Mouse (Mus musculus) lung, postnatal 0 days (tissue): ENCODE results near the gene Ace3. TPM values are rescaled to one million over a fixed set of nuclear protein-coding genes. Genes with fewer than 3 reads are reported as not detected.

Experiments
- ATAC-seq: fragments of 200-750 bp; cut with Nextera tagmentation; 2 replicates; pipeline ENCODE4 v1.8.0; 2017; ENCODE audit warnings: moderate library complexity
- DNase-seq: peaks from one replicate; pipeline ENCODE4 v3.0.0-alpha.2; 2016; ENCODE audit warnings: low spot score
- H3K27ac ChIP-seq: fragments of 300-500 bp; sonication (generic); 2 replicates; pipeline ENCODE4 v1.5.1; 2014; ENCODE audit warnings: antibody characterized with exemption, mild to moderate bottlenecking, low read length, mixed read lengths
- H3K27me3 ChIP-seq: fragments of 300-500 bp; sonication (generic); replicated peaks from 2 replicates; pipeline ENCODE4 v1.6.1; 2014; ENCODE audit warnings: low read length, mixed read lengths; ENCODE audit not compliant: insufficient read depth
- H3K36me3 ChIP-seq: fragments of 300-500 bp; sonication (generic); 2 replicates; pipeline ENCODE4 v1.6.1; 2014; ENCODE audit warnings: low read length, mixed read lengths; ENCODE audit not compliant: insufficient read depth
- H3K4me1 ChIP-seq: fragments of 300-500 bp; sonication (generic); 2 replicates; pipeline ENCODE4 v1.6.1; 2014; ENCODE audit warnings: antibody characterized with exemption, low read depth, low read length, mixed read lengths; ENCODE audit not compliant: insufficient read depth
- H3K4me2 ChIP-seq: fragments of 300-500 bp; sonication (generic); replicated peaks from 2 replicates; pipeline ENCODE4 v1.6.1; 2014; ENCODE audit warnings: low read depth, mild to moderate bottlenecking, low read length, moderate library complexity, mixed read lengths
- H3K4me3 ChIP-seq: fragments of 300-500 bp; sonication (generic); 2 replicates; pipeline ENCODE4 v1.5.1; 2014; ENCODE audit warnings: low read depth, low read length
- H3K9ac ChIP-seq: fragments of 300-500 bp; sonication (generic); replicated peaks from 2 replicates; pipeline ENCODE4 v1.6.1; 2014; ENCODE audit warnings: low read depth, mild to moderate bottlenecking
- H3K9me3 ChIP-seq: fragments of 300-500 bp; sonication (generic); 2 replicates; pipeline ENCODE4 v1.6.1; 2016; ENCODE audit warnings: low read length, mixed read lengths
- CTCF ChIP-seq: IDR thresholded peaks from 2 replicates; pipeline ENCODE4 v1.5.1; 2016; ENCODE audit warnings: antibody characterized with exemption, mild to moderate bottlenecking
- EP300 ChIP-seq: IDR thresholded peaks from 2 replicates; pipeline ENCODE4 v1.6.1; 2016; ENCODE audit warnings: antibody characterized with exemption, mild to moderate bottlenecking, control low read depth
- WGBS: fragments of 180-500 bp; shearing (Covaris S2); extraction: QIAGEN DNeasy Blood & Tissue Kit; methylation state at CpG from one replicate; pipeline ENCODE4 v1.1.7; 2014; 5-methylcytosine and 5-hydroxymethylcytosine counted together
- polyA plus RNA-seq: library from polyadenylated mRNA; unstranded; fragments of >200 nt; fragmentation: Nextera tagmentation; extraction: Ambion mirVana; gene quantifications from 2 replicates; pipeline ENCODE4 v1.2.1, GENCODE M21; 2015

The Ace3 gene
- polyA plus RNA-seq, 1 experiment from 2014 or later = 2.0 TPM

- Histone ChIP-seq H3K9me3 (no peaks in the 10 kb centered on the region), H3K27me3 (no peaks in the 10 kb centered on the region), H3K36me3 (no peaks in the 10 kb centered on the region), H3K4me2 (no peak overlapping the region), H3K9ac (no peak overlapping the region), H3K27ac (no peak overlapping the region), H3K4me1 (peaks cover 13% of the 10 kb centered on the region; the same call in 1 of the 2 replicates), H3K4me3 (no peak overlapping the region)
- DNase-seq (no peak), ATAC-seq (no peak)
- WGBS = 87% methylated on average over 9 of the region's 9 CpGs
- no peak for TF ChIP-seq CTCF
Observed at GRCm38 (mm10) chr11:105952111-105952510, 42.4 kb upstream of the Ace3 start.

- H3K4me2 ChIP-seq = no peak within 1 kb of the TSS
- no peak for TF ChIP-seq EP300
- TF ChIP-seq CTCF = no peak
- WGBS = 58% methylated on average over 12 of the region's 12 CpGs
- H3K9ac ChIP-seq = no peak within 1 kb of the TSS
- H3K4me1 ChIP-seq = peaks cover 8% of the 10 kb centered on the region; the same call in 1 of the 2 replicates
- DNase-seq = no peak
- H3K36me3 ChIP-seq = no peaks in the 10 kb centered on the region
- H3K27ac ChIP-seq = peak within 1 kb of the TSS; percentile 43; the same call in 1 of the 2 replicates
- H3K27me3 ChIP-seq = no peaks in the 10 kb centered on the region
- H3K9me3 ChIP-seq = no peaks in the 10 kb centered on the region
- no peak within 1 kb of the TSS for H3K4me3 ChIP-seq
- ATAC-seq = peak; percentile 68
Observed at GRCm38 (mm10) chr11:105952911-105953386, 41.5 kb upstream of the Ace3 start, which contains the start of gene Cyb561. Cyb561 (minus strand) TSS chr11:105953336.

- H3K4me2 ChIP-seq = no peak overlapping the region
- DNase-seq (peak; percentile 92), ATAC-seq (peak; percentile 81)
- TF ChIP-seq CTCF = no peak; the same call in 1 of the 2 replicates
- TF ChIP-seq EP300 = peak; percentile 74; the same call in 1 of the 2 replicates
- H3K9ac ChIP-seq = no peak overlapping the region
- H3K4me3 ChIP-seq = no peak overlapping the region
- H3K36me3 ChIP-seq = no peaks in the 10 kb centered on the region
- H3K9me3 ChIP-seq = no peaks in the 10 kb centered on the region
- 38% methylated on average over 6 of the region's 6 CpGs for WGBS
- no peaks in the 10 kb centered on the region for H3K27me3 ChIP-seq
- H3K4me1 ChIP-seq = peaks cover 8% of the 10 kb centered on the region; the same call in 1 of the 2 replicates
- no peak overlapping the region for H3K27ac ChIP-seq
Observed at GRCm38 (mm10) chr11:105953402-105953801, 41.1 kb upstream of the Ace3 start.

- H3K4me1 ChIP-seq = peaks cover 8% of the 10 kb centered on the region; the same call in 1 of the 2 replicates
Observed at GRCm38 (mm10) chr11:105955815-105956430, 38.6 kb upstream of the Ace3 start.

GRCm38 (mm10) chr11:105957501-105957900 is 37.0 kb upstream of the Ace3 start:
- ATAC-seq = peak; percentile 23; the same call in 1 of the 2 replicates
- WGBS = 46% methylated on average over 6 of the region's 6 CpGs
- H3K27ac ChIP-seq = peak overlapping the region; percentile 34

More at GRCm38 (mm10) chr11:105955815-105956430, 38.6 kb upstream of the Ace3 start:
- no peak overlapping the region for H3K4me2 ChIP-seq
- H3K9ac ChIP-seq = no peak overlapping the region
- H3K27ac ChIP-seq = no peak overlapping the region
- H3K4me3 ChIP-seq = no peak overlapping the region
- DNase-seq (no peak), ATAC-seq (no peak)
- WGBS = 85% methylated on average over 28 of the region's 28 CpGs
- no peaks in the 10 kb centered on the region for H3K9me3 ChIP-seq
- H3K27me3 ChIP-seq = no peaks in the 10 kb centered on the region
- TF ChIP-seq EP300 = no peak
- TF ChIP-seq CTCF = no peak
- H3K36me3 ChIP-seq = no peaks in the 10 kb centered on the region

GRCm38 (mm10) chr11:105958566-105958965 is 35.9 kb upstream of the Ace3 start:
- TF ChIP-seq CTCF = no peak
- peak; percentile 94 for TF ChIP-seq EP300
- peak; percentile 27; the same call in 1 of the 2 replicates for ATAC-seq
- Histone ChIP-seq H3K4me3 (no peak overlapping the region), H3K9me3 (no peaks in the 10 kb centered on the region), H3K9ac (no peak overlapping the region), H3K27me3 (no peaks in the 10 kb centered on the region), H3K4me1 (peaks cover 1% of the 10 kb centered on the region; the same call in 1 of the 2 replicates), H3K27ac (peak overlapping the region; percentile 61), H3K36me3 (no peaks in the 10 kb centered on the region), H3K4me2 (no peak overlapping the region)
- peak; percentile 51 for DNase-seq
- 11% methylated on average over 1 of the region's 1 CpGs for WGBS

More at GRCm38 (mm10) chr11:105957501-105957900, 37.0 kb upstream of the Ace3 start:
- DNase-seq = peak; percentile 49
- H3K9ac ChIP-seq = no peak overlapping the region
- TF ChIP-seq EP300 = peak; percentile 42; the same call in 1 of the 2 replicates
- no peak for TF ChIP-seq CTCF
- H3K9me3 ChIP-seq = no peaks in the 10 kb centered on the region
- H3K4me2 ChIP-seq = no peak overlapping the region
- peaks cover 8% of the 10 kb centered on the region; the same call in 1 of the 2 replicates for H3K4me1 ChIP-seq
- no peak overlapping the region for H3K4me3 ChIP-seq
- no peaks in the 10 kb centered on the region for H3K36me3 ChIP-seq
- no peaks in the 10 kb centered on the region for H3K27me3 ChIP-seq
